14 mouse cellular contexts compared by ENCODE assay signal in the genomic region with DNA sequence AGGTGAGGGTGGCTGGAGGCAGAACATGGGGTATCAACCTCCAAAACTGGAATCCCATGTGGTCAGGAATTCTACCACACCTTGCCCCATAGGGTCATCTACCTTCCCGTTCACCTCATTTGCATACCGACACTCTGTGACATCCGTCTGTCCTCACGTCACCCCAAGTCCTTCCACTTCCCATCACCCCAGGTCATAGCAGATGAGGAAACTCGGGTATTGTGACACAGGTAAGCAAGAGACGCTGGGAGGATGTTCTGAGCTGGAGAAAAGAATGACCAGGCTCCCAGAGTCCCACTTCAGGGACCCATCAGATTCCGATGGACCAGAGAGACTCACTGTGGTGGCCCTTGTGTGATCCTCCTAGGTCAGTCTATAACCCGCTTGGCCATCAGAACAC. TPM values are rescaled to one million over a fixed set of nuclear protein-coding genes. Genes with fewer than 3 reads are reported as not detected.
DNase-seq lines count a peak whose midpoint lies in the region; ATAC-seq and TF ChIP-seq lines count a peak whose summit lies in the region.
"Had no signal": no experiment of that assay in that cellular context is flagged by ENCODE, and none has a peak within 500 bp of the region (broad histone marks: within the 10 kb centered on the region; RNA-seq: fewer than 3 reads in every experiment).

No protein-coding gene starts in this region.

- no peak overlapping the region for H3K9ac ChIP-seq in midbrain, embryonic 16.5 days (ENCODE audit: low read depth, low read length)
- H3K9ac ChIP-seq: lung, embryonic 14.5 days; midbrain, embryonic 15.5 days had no signal

- no peak for TF ChIP-seq POLR2A in thymus, adult 2 months (IDR thresholded peaks at IDR 0.05; ENCODE audit: control insufficient read depth, extremely low read depth, insufficient read depth, low read length, poor library complexity)

- intact Hi-C loops in gastrocnemius, adult 2 months (cut with DNase I) = no loop called here
- intact Hi-C loops in gastrocnemius, postnatal 36 days (cut with DNase I) = no loop called here

- H3K4me3 ChIP-seq in gastrocnemius, adult 2 months = peak overlapping the region; percentile 74
- H3K4me3 ChIP-seq in thymus, adult 2 months (ENCODE audit: control insufficient read depth, insufficient read depth, low read length) = peak overlapping the region; percentile 10
- no peak overlapping the region for H3K4me3 ChIP-seq in midbrain, embryonic 16.5 days (ENCODE audit: low read depth, low read length)
- H3K4me3 ChIP-seq: heart, embryonic 10.5 days; layer of hippocampus, adult 2 months; midbrain, embryonic 15.5 days had no signal

- no peaks in the 10 kb centered on the region for H3K36me3 ChIP-seq in thymus, adult 2 months (ENCODE audit: control insufficient read depth, insufficient read depth, low read length)
- no peaks in the 10 kb centered on the region for H3K36me3 ChIP-seq in midbrain, embryonic 16.5 days (ENCODE audit: control insufficient read depth, insufficient read depth, low read length)
- H3K36me3 ChIP-seq: G1E; heart, embryonic 10.5 days; midbrain, embryonic 15.5 days had no signal

- peak overlapping the region; percentile 67 for H3K27ac ChIP-seq in gastrocnemius, adult 2 months
- H3K27ac ChIP-seq in thymus, adult 2 months (ENCODE audit: control insufficient read depth, insufficient read depth, low read length) = no peak overlapping the region
- H3K27ac ChIP-seq in midbrain, embryonic 16.5 days (ENCODE audit: low read length) = no peak overlapping the region
- H3K27ac ChIP-seq: heart, embryonic 10.5 days; layer of hippocampus, adult 2 months; midbrain, embryonic 15.5 days had no signal

- WGBS in thymus, adult 2 months = 53% methylated on average over 8 of the region's 8 CpGs
- 77% methylated on average over 8 of the region's 8 CpGs for WGBS in midbrain, embryonic 16.5 days

- TF ChIP-seq CTCF in gastrocnemius, adult 2 months (IDR thresholded peaks at IDR 0.05) = no peak
- TF ChIP-seq CTCF in thymus, adult 2 months (IDR thresholded peaks at IDR 0.05; ENCODE audit: borderline replicate concordance, control insufficient read depth, extremely low read depth, insufficient read depth, low read length, poor library complexity) = no peak

- no peaks in the 10 kb centered on the region for H3K9me3 ChIP-seq in midbrain, embryonic 16.5 days (replicated peaks; ENCODE audit: control insufficient read depth, low read length, poor library complexity, severe bottlenecking)
- H3K9me3 ChIP-seq: G1E; heart, embryonic 10.5 days; midbrain, embryonic 15.5 days had no signal

- H3K27me3 ChIP-seq in thymus, adult 2 months (ENCODE audit: control insufficient read depth, insufficient read depth, low read length) = peaks cover 2% of the 10 kb centered on the region; the same call in 1 of the 2 replicates
- H3K27me3 ChIP-seq in midbrain, embryonic 16.5 days (ENCODE audit: control insufficient read depth, insufficient read depth, low read depth, low read length) = peaks cover 4% of the 10 kb centered on the region; the same call in 1 of the 2 replicates

- no peak for DNase-seq in gastrocnemius, adult 2 months
- DNase-seq in gastrocnemius, postnatal 36 days = no peak
- DNase-seq in thymus, adult 2 months = no peak
- no peak for DNase-seq in thymus, postnatal 10 days (ENCODE audit: low spot score in 2 of 2)
- DNase-seq in lung, postnatal 36 days = peak; percentile 67
- no peak for DNase-seq in layer of hippocampus, adult 11-12 months (ENCODE audit: low spot score)
- DNase-seq: cerebellum, adult 9-10 months; lung, embryonic 14.5 days had no signal

- ATAC-seq in midbrain, embryonic 16.5 days = no peak
- no peak for ATAC-seq in inflammation-experienced regulatory T-cells, adult 6 months
- ATAC-seq: midbrain, embryonic 15.5 days had no signal

- H3K4me2 ChIP-seq in midbrain, embryonic 16.5 days (ENCODE audit: low read length) = no peak overlapping the region
- H3K4me2 ChIP-seq: lung, embryonic 14.5 days; midbrain, embryonic 15.5 days had no signal

- H3K4me1 ChIP-seq in thymus, adult 2 months (replicated peaks; ENCODE audit: control insufficient read depth, insufficient read depth, low read length) = peaks cover 11% of the 10 kb centered on the region
- H3K4me1 ChIP-seq in midbrain, embryonic 16.5 days (ENCODE audit: control insufficient read depth, insufficient read depth, low read length) = peaks cover 4% of the 10 kb centered on the region

RNA-seq across cellular contexts. Expression of a gene that starts 1.4 kb away (rescaled TPM):
- total RNA-seq in gastrocnemius, adult 2 months (2021) = under 1 TPM; 0.69 to 0.70 TPM
- under 1 TPM; 0.72 to 0.87 TPM for total RNA-seq in gastrocnemius, postnatal 36 days (2021)
- 9.9 and 11.4 TPM in 2 replicates for polyA plus RNA-seq in thymus, adult 2 months (2012; rRNA removed)
- 0.15 and 0.38 TPM in 2 replicates for polyA plus RNA-seq in midbrain, embryonic 16.5 days (2015; fragmentation: Nextera tagmentation; extraction: Ambion mirVana)
- 1 to 10 TPM in 1 of 3 experiments, under 1 TPM in 2; 0.56 to 5.8 (median 0.71) TPM for polyA plus RNA-seq in inflammation-experienced regulatory T-cells, adult 6 months (2017; shearing (Covaris generic))

RNA-seq across cellular contexts. Expression of a gene that starts 26.6 kb away (rescaled TPM):
- 10 to 100 TPM; 14.2 to 16.3 TPM for total RNA-seq in gastrocnemius, adult 2 months (2021)
- 10 to 100 TPM; 13.8 to 14.7 TPM for total RNA-seq in gastrocnemius, postnatal 36 days (2021)
- polyA plus RNA-seq in thymus, adult 2 months (2012; rRNA removed) = 52.5 and 61.4 TPM in 2 replicates
- polyA plus RNA-seq in midbrain, embryonic 16.5 days (2015; fragmentation: Nextera tagmentation; extraction: Ambion mirVana) = 31.6 and 31.7 TPM in 2 replicates
- 100 to 1,000 TPM in 1 of 3 experiments, 10 to 100 TPM in 2; 61.0 to 124 (median 76.1) TPM for polyA plus RNA-seq in inflammation-experienced regulatory T-cells, adult 6 months (2017; shearing (Covaris generic))

RNA-seq across cellular contexts. Expression of a gene that starts 37.7 kb away (rescaled TPM):
- under 1 TPM; 0.47 to 0.66 TPM for total RNA-seq in gastrocnemius, adult 2 months (2021)
- under 1 TPM; 0.42 to 0.74 TPM for total RNA-seq in gastrocnemius, postnatal 36 days (2021)
- 1.5 and 2.3 TPM in 2 replicates for polyA plus RNA-seq in thymus, adult 2 months (2012; rRNA removed)
- 0.53 and 0.62 TPM in 2 replicates for polyA plus RNA-seq in midbrain, embryonic 16.5 days (2015; fragmentation: Nextera tagmentation; extraction: Ambion mirVana)
- polyA plus RNA-seq in inflammation-experienced regulatory T-cells, adult 6 months (2017; shearing (Covaris generic)) = 1 to 10 TPM; 4.0 to 9.1 (median 4.3) TPM

RNA-seq across cellular contexts. Expression of a gene that starts 48.2 kb away (rescaled TPM):
- total RNA-seq in gastrocnemius, adult 2 months (2021) = 10 to 100 TPM; 13.6 to 14.8 TPM
- total RNA-seq in gastrocnemius, postnatal 36 days (2021) = 10 to 100 TPM; 11.2 to 12.5 TPM
- polyA plus RNA-seq in thymus, adult 2 months (2012; rRNA removed) = 65.9 and 74.4 TPM in 2 replicates
- polyA plus RNA-seq in midbrain, embryonic 16.5 days (2015; fragmentation: Nextera tagmentation; extraction: Ambion mirVana) = 58.2 and 58.5 TPM in 2 replicates
- polyA plus RNA-seq in inflammation-experienced regulatory T-cells, adult 6 months (2017; shearing (Covaris generic)) = 10 to 100 TPM; 21.0 to 37.5 (median 26.5) TPM
